Mouse (Mus musculus): ENCODE data around the gene Kcnj14.

Kcnj14 gene

GRCm38 (mm10) chr7:45797661-45798510 lies 26.7 kb downstream of the Kcnj14 start:
- no peak for DNase-seq (ENCODE audit: low read depth, low spot score)

DNA sequence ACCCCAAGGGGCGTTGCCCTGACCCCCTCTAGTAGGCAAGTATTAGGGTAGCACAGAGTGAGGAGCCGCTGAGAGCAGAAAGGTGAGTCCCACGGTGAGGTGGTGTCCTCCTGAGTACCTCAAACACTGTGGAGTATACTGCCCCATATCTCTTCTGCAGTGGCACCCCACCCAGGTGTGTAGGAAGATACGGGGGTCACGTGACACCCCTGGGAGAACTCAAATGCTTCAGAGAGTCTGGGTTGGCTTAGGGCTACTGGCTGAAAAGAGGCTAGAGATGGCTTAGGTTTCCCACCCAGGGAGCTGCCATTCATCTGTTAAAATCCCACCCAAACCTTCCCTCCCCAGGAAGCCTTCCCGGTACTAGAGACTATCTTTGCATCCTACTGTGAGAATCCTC lies 27.6 kb downstream of the Kcnj14 start:
- no peak for DNase-seq (ENCODE audit: low read depth, low spot score)

- no peak for DNase-seq (ENCODE audit: low read depth, low spot score)
These were observed 29.6 kb downstream of the Kcnj14 start for GRCm38 (mm10) chr7:45794971-45795370.

- no peak for DNase-seq (ENCODE audit: low read depth, low spot score)
These were observed 30.5 kb downstream of the Kcnj14 start for GRCm38 (mm10) chr7:45793969-45794585.

GRCm38 (mm10) chr7:45793240-45793639 lies 31.3 kb downstream of the Kcnj14 start:
- DNase-seq (ENCODE audit: low read depth, low spot score) = no peak

- no peak for DNase-seq (ENCODE audit: low read depth, low spot score)
These were observed 32.7 kb downstream of the Kcnj14 start for GRCm38 (mm10) chr7:45791756-45792490.

- DNase-seq (ENCODE audit: low read depth, low spot score) = no peak
These were observed 33.9 kb downstream of the Kcnj14 start for GRCm38 (mm10) chr7:45790721-45791120.

- no peak for DNase-seq (ENCODE audit: low read depth, low spot score)
These were observed 36.9 kb downstream of the Kcnj14 start for GRCm38 (mm10) chr7:45787642-45788041.

- no peak for DNase-seq (ENCODE audit: low read depth, low spot score)
These were observed 37.7 kb downstream of the Kcnj14 start for GRCm38 (mm10) chr7:45786661-45787413.

DNA sequence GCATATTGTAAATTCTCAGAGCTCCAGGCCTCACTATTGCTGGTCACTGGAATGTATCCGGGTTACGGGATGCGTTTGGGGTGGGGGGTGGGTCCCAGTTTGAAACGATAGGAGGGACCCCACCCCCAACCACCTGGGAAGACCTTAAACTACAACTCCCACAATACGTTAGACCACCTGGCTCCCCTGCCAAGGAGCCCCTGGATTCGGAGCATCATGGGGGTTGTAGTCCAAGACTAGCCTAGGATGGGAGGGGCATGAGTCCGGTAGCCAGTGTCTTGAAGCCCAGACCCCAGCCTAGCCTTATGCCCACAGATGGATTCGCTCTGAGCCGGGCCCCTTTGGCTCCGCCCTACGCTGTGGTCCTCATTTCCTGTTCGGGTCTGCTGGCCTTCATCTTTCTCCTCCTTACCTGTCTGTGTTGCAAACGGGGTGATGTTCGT lies 38.4 kb downstream of the Kcnj14 start:
- DNase-seq (ENCODE audit: low read depth, low spot score) = no peak

DNA sequence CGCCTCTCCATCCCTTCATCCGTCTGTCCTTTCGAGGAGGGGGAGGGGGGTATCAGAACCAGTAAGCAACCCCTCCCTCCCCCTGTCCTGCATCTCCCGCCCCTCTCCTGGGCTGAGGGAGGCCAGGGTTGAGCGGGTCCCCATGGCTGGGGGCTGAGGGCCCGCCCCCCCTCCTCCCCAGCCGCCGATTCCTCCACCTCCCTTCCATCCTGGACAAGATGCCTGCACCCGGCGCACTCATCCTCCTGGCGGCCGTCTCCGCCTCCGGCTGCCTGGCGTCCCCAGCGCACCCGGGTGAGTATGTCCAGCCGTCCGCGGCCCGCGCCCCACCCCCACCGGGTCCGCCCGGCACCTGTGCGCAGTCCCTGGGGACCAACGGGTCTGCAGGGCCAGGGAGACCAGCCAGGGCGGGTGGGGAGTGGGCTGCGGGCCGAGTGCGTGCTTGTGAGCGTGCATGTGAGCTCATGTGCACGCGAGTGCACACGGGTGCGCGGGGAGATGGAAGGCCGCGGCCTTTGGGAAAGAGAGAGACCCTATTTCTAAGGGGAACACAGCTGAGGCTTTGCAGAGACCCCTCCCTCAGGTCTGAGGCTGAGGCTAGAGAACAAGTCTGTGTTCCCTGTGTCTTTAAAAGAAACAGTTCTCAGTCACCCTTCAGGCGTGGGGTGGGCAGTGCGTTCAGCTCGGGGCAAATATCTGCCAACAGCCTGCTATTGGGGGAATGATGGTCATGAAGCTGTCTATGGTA lies 39.0 kb downstream of the Kcnj14 start:
- DNase-seq (ENCODE audit: low read depth, low spot score) = no peak

DNA sequence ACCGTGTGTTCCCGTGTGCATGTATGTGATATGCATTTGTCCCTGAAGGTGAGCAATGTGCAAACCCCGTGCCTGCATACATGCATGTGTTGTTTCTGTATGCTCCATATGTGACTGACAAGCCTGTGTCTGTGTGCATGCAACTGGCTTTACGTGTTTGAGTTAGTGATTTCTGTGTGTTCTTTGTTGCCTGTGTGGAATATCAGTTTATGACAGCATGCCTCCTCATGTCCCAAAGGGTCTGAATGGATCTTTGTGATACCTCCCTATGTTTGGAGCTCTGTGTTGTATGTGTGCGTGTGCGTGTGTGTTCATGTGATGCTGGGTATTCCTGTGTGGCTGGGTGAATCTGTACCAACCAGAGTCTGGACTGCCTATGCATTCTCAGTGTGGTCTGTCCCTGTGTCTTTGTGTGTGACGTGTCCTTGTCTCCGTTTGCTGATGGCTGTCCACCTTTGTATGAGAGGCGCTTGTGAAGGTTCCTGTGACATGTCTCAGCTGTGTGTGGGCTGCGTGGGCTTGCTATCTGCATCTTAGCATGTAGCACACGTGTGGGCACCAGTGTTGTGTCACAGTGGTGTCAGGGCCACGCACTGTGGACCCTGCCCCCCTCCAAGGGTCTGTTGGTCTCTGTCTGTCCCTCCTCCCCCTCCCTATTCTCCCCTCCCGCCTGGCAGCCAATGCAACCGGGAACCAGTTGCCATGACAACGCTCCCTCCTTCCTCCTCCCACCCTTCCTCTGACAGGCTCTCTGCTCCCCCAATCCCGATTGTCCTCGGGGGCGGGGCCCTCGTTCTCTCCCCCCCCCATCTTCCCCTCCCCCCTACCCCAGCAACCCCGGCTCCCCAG lies 39.8 kb downstream of the Kcnj14 start, which contains the start of gene Sult2b1:
Sult2b1 (minus strand) TSS at position 146 of the 849 bp plus-strand sequence.
- peak; percentile 33 for DNase-seq (ENCODE audit: low read depth, low spot score)

DNA sequence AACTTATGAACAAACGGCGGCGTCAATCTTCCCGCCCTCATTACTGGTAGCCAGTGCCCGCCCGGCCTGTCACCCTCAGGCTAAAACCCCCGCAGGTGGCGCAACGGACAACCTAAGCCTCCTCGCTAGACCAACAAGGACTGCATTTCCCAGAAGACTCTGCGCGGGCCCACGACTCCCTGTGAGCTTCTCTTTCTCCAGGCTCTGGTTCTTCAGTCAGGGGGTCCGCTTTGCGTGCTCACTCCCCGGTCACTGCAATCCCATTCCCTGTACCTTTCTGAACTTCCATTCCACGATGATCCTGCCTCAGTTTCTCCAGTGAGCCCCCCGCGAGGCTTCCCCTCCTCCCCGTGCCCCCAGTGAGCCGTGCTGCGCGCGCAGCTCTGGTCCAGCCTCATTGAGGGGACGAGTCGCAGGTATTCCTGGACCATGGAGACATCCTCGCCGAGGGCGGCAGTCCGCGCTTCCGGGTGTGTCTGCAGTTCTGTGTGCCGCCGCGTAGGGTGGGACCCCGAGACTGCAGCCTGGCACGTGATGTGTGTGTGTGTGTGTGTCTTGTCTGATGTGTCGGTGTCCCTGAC lies 41.0 kb downstream of the Kcnj14 start, which contains the start of gene Lmtk3:
Lmtk3 (plus strand) TSS at position 228 of the 581 bp plus-strand sequence.
- DNase-seq (ENCODE audit: low read depth, low spot score) = peak; percentile 52

GRCm38 (mm10) chr7:45782271-45782670 lies 42.3 kb downstream of the Kcnj14 start:
- DNase-seq (ENCODE audit: low read depth, low spot score) = no peak

- DNase-seq (ENCODE audit: low read depth, low spot score) = peak; percentile 91
These were observed 45.4 kb downstream of the Kcnj14 start for GRCm38 (mm10) chr7:45779081-45779641.

- no peak for DNase-seq (ENCODE audit: low read depth, low spot score)
These were observed 49.3 kb downstream of the Kcnj14 start for GRCm38 (mm10) chr7:45775237-45775636.

GRCm38 (mm10) chr7:45771101-45771500 lies 53.5 kb downstream of the Kcnj14 start:
- peak; percentile 46 for DNase-seq (ENCODE audit: low read depth, low spot score)

- DNase-seq (ENCODE audit: low read depth, low spot score) = no peak
These were observed 54.0 kb downstream of the Kcnj14 start for GRCm38 (mm10) chr7:45770427-45771082.

Measured in CD4-positive helper T cell, adult 2 months (primary cell).